Mouse (Mus musculus) lung, embryonic 15.5 days (tissue): ENCODE data around the gene Mdh2. TPM values are rescaled to one million over a fixed set of nuclear protein-coding genes. Genes with fewer than 3 reads are reported as not detected.
A peak's percentile ranks its signal among the peaks of the same experiment; 100 is the strongest.

Experiments
- ATAC-seq: fragments of 200-750 bp; cut with Nextera tagmentation; 2 replicates; pipeline ENCODE4 v1.8.0; 2017; ENCODE audit warnings: moderate number of reproducible peaks, borderline replicate concordance; ENCODE audit not compliant: low FRiP score, low TSS enrichment; ENCODE audit errors: extremely low read depth
- H3K27ac ChIP-seq: fragments of 300-500 bp; sonication (generic); 2 replicates; pipeline ENCODE4 v1.5.1; 2015; ENCODE audit warnings: moderate library complexity, mild to moderate bottlenecking, inconsistent platforms
- H3K27me3 ChIP-seq: fragments of 300-500 bp; sonication (generic); 2 replicates; pipeline ENCODE4 v1.6.1; 2015; ENCODE audit warnings: inconsistent platforms
- H3K36me3 ChIP-seq: fragments of 300-500 bp; sonication (generic); 2 replicates; pipeline ENCODE4 v1.6.1; 2015; ENCODE audit warnings: inconsistent platforms
- H3K4me1 ChIP-seq: fragments of 300-500 bp; sonication (generic); 2 replicates; pipeline ENCODE4 v1.6.1; 2015; ENCODE audit warnings: inconsistent platforms
- H3K4me2 ChIP-seq: fragments of 300-500 bp; sonication (generic); 2 replicates; pipeline ENCODE4 v1.6.1; 2015; ENCODE audit warnings: inconsistent platforms, mild to moderate bottlenecking, moderate library complexity
- H3K4me3 ChIP-seq: fragments of 300-500 bp; sonication (generic); 2 replicates; pipeline ENCODE4 v1.5.1; 2015; ENCODE audit warnings: mild to moderate bottlenecking, inconsistent platforms
- H3K9ac ChIP-seq: fragments of 300-500 bp; sonication (generic); 2 replicates; pipeline ENCODE4 v1.6.1; 2015; ENCODE audit warnings: inconsistent platforms
- H3K9me3 ChIP-seq: fragments of 300-500 bp; sonication (generic); 2 replicates; pipeline ENCODE4 v1.6.1; 2016; ENCODE audit warnings: inconsistent platforms
- WGBS: fragments of 180-500 bp; shearing (Covaris S2); methylation state at CpG from one replicate; pipeline ENCODE4 v1.1.7; 2015; 5-methylcytosine and 5-hydroxymethylcytosine counted together
- polyA plus RNA-seq: library from polyadenylated mRNA; unstranded; fragments of >200 nt; fragmentation: Nextera tagmentation; extraction: Ambion mirVana; gene quantifications from 2 replicates; pipeline ENCODE4 v1.2.1, GENCODE M21; 2015

The Mdh2 gene
- polyA plus RNA-seq, 1 experiment from 2014 or later: 462 TPM

DNA sequence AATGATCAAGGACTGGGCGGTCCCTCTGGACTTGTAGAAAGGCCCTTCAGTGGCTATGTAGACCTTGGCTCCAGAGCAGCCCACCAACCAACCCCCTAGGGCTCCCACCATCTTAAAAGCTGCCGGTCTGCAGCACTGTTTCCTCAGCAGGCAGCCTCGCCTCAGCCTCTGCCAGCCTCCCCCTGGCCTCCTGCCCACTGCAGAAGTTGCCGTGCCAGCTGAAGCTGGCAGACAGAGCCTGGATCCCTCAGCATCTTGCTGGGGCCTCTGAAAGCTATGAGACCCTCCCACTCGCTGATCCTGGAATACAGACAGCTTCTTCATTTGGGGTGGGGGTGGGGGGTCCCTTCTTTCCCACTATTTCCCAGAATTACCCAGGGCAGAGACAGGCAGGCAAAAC is 34.7 kb downstream of the Mdh2 start:
- WGBS: 66% methylated on average over 5 of the region's 5 CpGs
- H3K9me3 ChIP-seq: no peaks in the 10 kb centered on the region
- H3K9ac ChIP-seq: no peak overlapping the region
- ATAC-seq: no peak
- no peaks in the 10 kb centered on the region for H3K4me1 ChIP-seq
- H3K36me3 ChIP-seq: no peaks in the 10 kb centered on the region
- H3K4me3 ChIP-seq: no peak overlapping the region
- no peak overlapping the region for H3K27ac ChIP-seq
- H3K4me2 ChIP-seq: no peak overlapping the region
- 0 out of 2 replicates have a peak, but pooled peaks cover 5% of the 10 kb centered on the region for H3K27me3 ChIP-seq

DNA sequence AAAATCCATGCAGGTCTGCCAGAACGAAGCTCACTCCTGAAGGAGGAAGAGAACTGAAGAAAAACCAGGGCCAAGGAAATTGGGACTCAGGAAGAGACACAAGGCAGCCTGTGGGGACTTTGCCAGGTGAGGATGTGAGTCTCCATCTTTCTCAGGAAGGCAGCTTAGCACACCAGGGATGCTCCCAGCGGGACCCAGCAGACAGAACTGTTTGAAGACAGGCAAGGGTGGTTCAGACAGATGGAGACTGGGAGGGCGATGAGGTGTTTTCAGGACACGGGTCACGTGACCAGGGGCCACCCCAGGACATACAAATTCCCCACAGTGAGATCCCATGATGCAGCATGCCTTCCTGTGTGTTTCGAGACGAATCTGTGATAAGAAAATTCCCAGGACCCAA is 40.2 kb downstream of the Mdh2 start:
- Histone ChIP-seq H3K9me3 (no peaks in the 10 kb centered on the region), H3K4me2 (no peak overlapping the region), H3K4me1 (no peaks in the 10 kb centered on the region), H3K27ac (no peak overlapping the region), H3K9ac (no peak overlapping the region), H3K27me3 (peaks cover 5% of the 10 kb centered on the region; the same call in 1 of the 2 replicates), H3K4me3 (no peak overlapping the region), H3K36me3 (no peaks in the 10 kb centered on the region)
- 23% methylated on average over 7 of the region's 7 CpGs for WGBS
- no peak for ATAC-seq

DNA sequence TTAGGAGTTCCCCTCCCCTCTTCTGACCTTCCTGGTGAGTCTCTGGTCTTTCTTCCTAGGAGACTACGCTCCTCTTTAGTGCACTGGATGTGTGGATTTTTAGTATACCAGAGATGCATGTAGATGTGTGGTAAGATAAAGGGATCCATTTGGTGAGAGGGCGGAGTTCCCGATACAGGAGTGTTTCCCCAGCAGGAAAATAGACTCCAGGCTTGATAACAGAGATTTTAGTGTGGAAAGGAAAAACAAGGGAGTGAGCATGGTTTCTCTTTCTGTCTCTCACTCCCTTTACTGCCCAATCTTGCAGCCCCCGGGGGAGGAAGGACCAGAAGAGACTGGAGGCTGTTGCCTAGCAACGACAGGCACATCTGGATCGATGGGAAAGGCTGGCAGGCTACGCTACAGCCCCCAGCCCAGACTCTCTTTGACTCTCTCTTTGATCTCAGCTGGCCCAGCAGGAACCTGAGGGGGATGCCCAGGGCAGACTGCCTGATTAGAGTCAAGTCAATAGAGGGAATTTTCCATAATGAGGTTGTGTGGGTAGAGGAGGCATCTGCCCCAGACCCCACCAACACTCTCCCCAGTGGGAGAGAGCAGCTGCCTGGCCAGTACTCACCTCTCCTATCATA is 44.1 kb downstream of the Mdh2 start:
- Histone ChIP-seq H3K9ac (no peak overlapping the region), H3K4me1 (0 out of 2 replicates have a peak, but pooled peaks cover 3% of the 10 kb centered on the region), H3K36me3 (no peaks in the 10 kb centered on the region), H3K4me3 (no peak overlapping the region), H3K9me3 (no peaks in the 10 kb centered on the region), H3K27ac (no peak overlapping the region), H3K4me2 (no peak overlapping the region), H3K27me3 (peaks cover 5% of the 10 kb centered on the region; the same call in 1 of the 2 replicates)
- WGBS: 24% methylated on average over 7 of the region's 7 CpGs
- no peak for ATAC-seq

GRCm38 (mm10) chr5:135824517-135824916 is 46.2 kb downstream of the Mdh2 start:
- Histone ChIP-seq H3K9me3 (no peaks in the 10 kb centered on the region), H3K4me1 (0 out of 2 replicates have a peak, but pooled peaks cover 3% of the 10 kb centered on the region), H3K4me3 (no peak overlapping the region), H3K27me3 (no peaks in the 10 kb centered on the region; the same call in 1 of the 2 replicates), H3K9ac (no peak overlapping the region), H3K27ac (no peak overlapping the region), H3K36me3 (no peaks in the 10 kb centered on the region), H3K4me2 (no peak overlapping the region)
- no peak for ATAC-seq
- 46% methylated on average over 3 of the region's 3 CpGs for WGBS

DNA sequence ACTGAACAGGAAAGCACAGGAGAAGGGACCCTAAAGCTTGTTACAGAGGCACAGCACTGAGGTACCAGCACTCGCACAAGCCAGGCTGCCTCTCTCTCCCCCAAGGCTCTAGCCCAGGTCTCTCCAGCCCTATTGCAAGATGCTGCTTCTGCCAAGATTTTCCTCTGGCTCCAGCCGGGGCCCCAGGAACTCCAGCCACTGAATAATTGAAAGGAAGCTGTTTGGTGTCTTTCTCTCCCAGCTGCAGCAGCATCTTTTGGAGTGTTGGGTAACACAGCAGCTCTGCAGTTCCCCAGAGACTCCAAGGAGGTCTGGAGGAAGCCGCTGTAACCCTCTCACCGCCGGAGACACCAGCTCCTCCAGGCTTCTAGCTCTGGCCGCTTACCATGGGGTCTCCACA is 47.9 kb downstream of the Mdh2 start:
- Histone ChIP-seq H3K4me2 (no peak overlapping the region), H3K9ac (no peak overlapping the region), H3K4me1 (0 out of 2 replicates have a peak, but pooled peaks cover 3% of the 10 kb centered on the region), H3K27ac (no peak overlapping the region), H3K4me3 (no peak overlapping the region), H3K27me3 (no peaks in the 10 kb centered on the region; the same call in 1 of the 2 replicates), H3K9me3 (no peaks in the 10 kb centered on the region), H3K36me3 (no peaks in the 10 kb centered on the region)
- WGBS: 42% methylated on average over 6 of the region's 6 CpGs
- no peak for ATAC-seq

DNA sequence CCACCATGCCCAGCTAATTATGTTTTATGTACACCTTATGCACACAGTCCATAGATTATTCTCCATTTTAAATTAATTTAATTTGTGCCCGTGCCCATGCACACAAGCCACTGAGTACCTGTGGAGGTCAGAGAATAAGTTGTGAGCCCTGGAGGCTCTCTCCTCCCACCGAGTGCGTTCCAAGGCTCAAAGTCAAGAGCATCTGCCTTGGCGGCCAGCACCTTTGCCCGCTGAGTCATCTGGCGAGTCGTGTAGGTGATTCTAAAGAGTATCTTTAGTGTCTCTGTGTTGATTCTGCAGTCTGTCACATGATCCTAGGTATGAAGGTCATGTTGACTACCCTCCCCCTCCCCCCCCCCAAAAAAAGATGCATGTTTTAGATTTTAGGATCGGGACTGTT is 51.1 kb downstream of the Mdh2 start:
- WGBS: 72% methylated on average over 8 of the region's 8 CpGs
- Histone ChIP-seq H3K4me3 (no peak overlapping the region), H3K36me3 (no peaks in the 10 kb centered on the region), H3K4me2 (no peak overlapping the region), H3K9ac (no peak overlapping the region), H3K9me3 (no peaks in the 10 kb centered on the region), H3K27ac (no peak overlapping the region), H3K4me1 (0 out of 2 replicates have a peak, but pooled peaks cover 3% of the 10 kb centered on the region), H3K27me3 (no peaks in the 10 kb centered on the region)
- no peak for ATAC-seq

DNA sequence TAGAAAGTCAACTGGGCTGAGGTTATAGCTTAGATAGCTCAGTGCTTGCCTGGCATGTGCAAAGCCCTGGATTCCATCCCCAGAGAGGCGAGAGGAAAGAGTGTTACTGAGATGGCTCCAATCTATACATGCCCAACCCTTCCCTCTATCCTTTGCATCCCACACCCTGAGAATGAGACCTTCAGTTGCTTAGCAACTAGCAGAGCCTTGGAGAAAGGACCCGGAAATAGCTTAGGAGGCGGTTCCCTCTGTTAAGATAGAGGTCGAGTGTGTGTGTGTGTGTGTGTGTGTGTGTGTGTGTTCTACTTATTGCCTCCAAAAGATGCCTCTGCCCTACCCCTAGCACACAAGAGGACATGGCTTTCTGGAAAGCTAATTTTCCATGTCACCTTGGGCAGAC is 54.4 kb downstream of the Mdh2 start:
- ATAC-seq: no peak
- Histone ChIP-seq H3K27ac (no peak overlapping the region), H3K4me1 (peaks cover 14% of the 10 kb centered on the region), H3K9me3 (no peaks in the 10 kb centered on the region), H3K27me3 (peaks cover 14% of the 10 kb centered on the region), H3K9ac (no peak overlapping the region), H3K4me3 (no peak overlapping the region), H3K4me2 (no peak overlapping the region), H3K36me3 (no peaks in the 10 kb centered on the region)
- WGBS: 22% methylated on average over 4 of the region's 4 CpGs

DNA sequence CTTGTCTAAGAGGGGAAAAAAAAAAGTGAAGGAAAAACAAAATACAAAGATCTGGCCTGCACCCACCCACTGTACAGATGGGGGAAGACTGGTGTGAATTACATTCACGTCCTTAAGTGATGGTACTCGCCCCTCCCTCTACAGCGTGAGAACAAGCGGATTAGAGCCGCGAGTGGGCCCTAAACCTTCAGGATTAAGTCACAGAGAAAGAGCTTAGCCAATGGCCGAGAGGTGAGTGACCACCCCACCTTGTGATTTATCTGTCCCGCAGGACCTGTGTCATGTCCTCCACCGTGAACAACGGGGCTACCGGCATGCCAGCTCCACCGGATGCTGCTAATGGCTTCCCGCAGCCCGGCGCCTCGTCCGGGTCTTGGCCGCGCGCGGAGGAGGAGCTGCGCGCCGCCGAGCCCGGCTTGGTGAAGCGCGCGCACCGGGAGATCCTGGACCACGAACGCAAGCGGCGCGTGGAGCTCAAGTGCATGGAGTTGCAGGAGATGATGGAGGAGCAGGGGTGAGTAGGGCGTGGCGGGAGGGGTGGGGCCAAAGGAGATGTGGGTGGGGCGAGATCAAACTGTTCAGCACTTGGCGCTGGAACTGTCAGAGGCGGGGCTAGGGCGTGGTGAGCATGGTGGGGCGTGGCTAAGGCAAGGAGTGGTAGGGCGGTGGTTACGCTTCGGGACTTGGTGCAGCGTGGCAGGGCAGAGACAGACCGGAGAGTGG is 56.6 kb downstream of the Mdh2 start:
- Histone ChIP-seq H3K27ac (no peak overlapping the region), H3K4me1 (peaks cover 14% of the 10 kb centered on the region), H3K4me2 (peak overlapping the region; percentile 94), H3K36me3 (no peaks in the 10 kb centered on the region), H3K9me3 (no peaks in the 10 kb centered on the region), H3K27me3 (peaks cover 14% of the 10 kb centered on the region), H3K9ac (no peak overlapping the region; the same call in 1 of the 2 replicates), H3K4me3 (peak overlapping the region; percentile 48)
- ATAC-seq: peak; percentile 89
- 1% methylated on average over 47 of the region's 47 CpGs for WGBS

DNA sequence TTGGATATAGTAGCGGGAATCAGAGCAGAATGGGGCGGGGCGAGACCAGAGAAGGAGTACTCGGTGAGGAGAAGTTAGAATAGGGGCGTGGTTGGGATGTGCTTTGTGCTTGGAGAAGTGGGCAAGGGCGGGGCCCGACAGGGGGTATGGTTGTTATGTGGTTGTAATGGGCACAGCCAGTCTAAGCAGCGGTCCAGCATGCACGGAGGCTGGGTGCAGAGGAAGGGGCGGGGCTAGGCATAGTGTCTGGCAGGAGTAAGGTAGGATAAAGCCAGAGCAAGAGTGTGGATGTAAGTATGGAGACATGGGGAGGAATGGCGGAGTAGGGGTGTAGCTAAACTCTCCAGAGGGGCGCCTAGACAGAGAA is 57.2 kb downstream of the Mdh2 start:
- Histone ChIP-seq H3K27ac (no peak overlapping the region), H3K4me1 (peaks cover 14% of the 10 kb centered on the region), H3K9ac (no peak overlapping the region), H3K4me3 (peak overlapping the region; percentile 48), H3K27me3 (peaks cover 14% of the 10 kb centered on the region), H3K36me3 (no peaks in the 10 kb centered on the region), H3K9me3 (no peaks in the 10 kb centered on the region), H3K4me2 (peak overlapping the region; percentile 94)
- peak; percentile 68 for ATAC-seq
- WGBS: 4% methylated on average over 12 of the region's 12 CpGs

DNA sequence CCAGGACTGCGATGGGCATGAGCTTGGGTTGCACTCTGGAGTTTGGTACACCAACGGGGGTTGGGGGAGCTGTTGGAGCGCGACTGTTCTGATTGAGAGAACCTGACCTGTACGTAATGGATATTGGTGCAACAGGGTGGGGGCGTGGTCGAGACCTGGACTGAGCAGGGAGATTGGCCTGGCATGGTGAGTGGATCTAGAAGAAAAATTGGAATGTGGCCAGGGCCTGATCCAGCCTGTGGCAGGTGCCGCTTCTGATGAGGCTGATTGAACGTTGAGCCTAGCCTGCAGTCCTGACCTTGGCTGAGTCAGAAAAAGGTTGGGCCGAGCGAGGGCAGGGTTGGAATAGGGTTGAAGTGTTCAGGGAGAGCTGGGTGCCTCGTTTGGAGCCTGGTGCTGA is 57.7 kb downstream of the Mdh2 start:
- no peak for ATAC-seq
- 18% methylated on average over 12 of the region's 12 CpGs for WGBS
- Histone ChIP-seq H3K27ac (no peak overlapping the region), H3K4me3 (no peak overlapping the region), H3K9ac (no peak overlapping the region), H3K4me2 (peak overlapping the region; percentile 94), H3K36me3 (no peaks in the 10 kb centered on the region), H3K4me1 (peaks cover 14% of the 10 kb centered on the region), H3K9me3 (no peaks in the 10 kb centered on the region), H3K27me3 (peaks cover 14% of the 10 kb centered on the region)
